Mouse (Mus musculus) inflammation-experienced regulatory T-cells (primary cell): ENCODE data around the gene Ccna1. TPM values are rescaled to one million over a fixed set of nuclear protein-coding genes. Genes with fewer than 3 reads are reported as not detected.

Experiments
- polyA plus RNA-seq, 2 experiments: library from polyadenylated mRNA; unstranded; fragments of 100-300 nt; shearing (Covaris generic); gene quantifications; one replicate each; pipeline ENCODE4 v1.2.1; 2017

Ccna1 gene
- 1 to 10 TPM in 1 of 2 experiments, not detected in 1; 1.2 TPM for polyA plus RNA-seq

GRCm38 (mm10) chr3:55055038-55055746 is at the start of gene Ccna1:
Gene Ccna1, minus strand, starts transcription at chr3:55055501.

Other genes with a start within 250 kb of the Ccna1 start
- 100 to 1,000 TPM in 1 of 2 experiments, 10 to 100 TPM in 1; 88.0 to 130 TPM for gene Rfxap, start 247.7 kb downstream of the Ccna1 start, polyA plus RNA-seq
- under 1 TPM in 1 of 2 experiments, not detected in 1; 0.32 TPM for gene Sertm1, start 139.6 kb downstream of the Ccna1 start, polyA plus RNA-seq
- 10 to 100 TPM; 26.4 to 30.2 TPM for gene Spg20, start 56.6 kb upstream of the Ccna1 start, polyA plus RNA-seq
- not detected for gene Ccdc169, start 81.8 kb upstream of the Ccna1 start, polyA plus RNA-seq
- not detected for gene Sohlh2, start 126.5 kb upstream of the Ccna1 start, polyA plus RNA-seq
- gene Dclk1, start 186.9 kb upstream of the Ccna1 start, polyA plus RNA-seq, result 1 to 10 TPM in 1 of 2 experiments, under 1 TPM in 1; 0.19 to 3.6 TPM